13 mouse cellular contexts compared by ENCODE assay signal in genomic region chr4:89469406-89469805, GRCm38 (mm10).
DNase-seq lines count a peak whose midpoint lies in the region; ATAC-seq and TF ChIP-seq lines count a peak whose summit lies in the region.
"Had no signal": no experiment of that assay in that cellular context is flagged by ENCODE, and none has a peak within 500 bp of the region (broad histone marks: within the 10 kb centered on the region; RNA-seq: fewer than 3 reads in every experiment).

No protein-coding gene starts in this region.

- peak overlapping the region; percentile 76 for H3K27ac ChIP-seq in heart, embryonic 13.5 days (replicated peaks)
- no peak overlapping the region for H3K27ac ChIP-seq in kidney, postnatal 0 days
- H3K27ac ChIP-seq in forebrain, embryonic 12.5 days: no peak overlapping the region
- peak overlapping the region; percentile 55; the same call in 1 of the 2 replicates for H3K27ac ChIP-seq in limb, embryonic 13.5 days
- H3K27ac ChIP-seq: hindbrain, embryonic 13.5 days; liver, embryonic 14.5 days had no signal

- H3K36me3 ChIP-seq in heart, embryonic 13.5 days: no peaks in the 10 kb centered on the region
- H3K36me3 ChIP-seq in kidney, postnatal 0 days (ENCODE audit: insufficient read depth, low read length): no peaks in the 10 kb centered on the region
- H3K36me3 ChIP-seq in forebrain, embryonic 12.5 days (replicated peaks): no peaks in the 10 kb centered on the region
- no peaks in the 10 kb centered on the region for H3K36me3 ChIP-seq in limb, embryonic 13.5 days
- H3K36me3 ChIP-seq: hindbrain, embryonic 13.5 days had no signal

- DNase-seq in heart, postnatal 14 days: no peak
- DNase-seq in kidney, postnatal 0 days (ENCODE audit: low spot score): peak; percentile 76
- DNase-seq in kidney, postnatal 4 days: no peak
- DNase-seq in testis, postnatal 14 days (ENCODE audit: low spot score): no peak
- DNase-seq: cerebellum, postnatal 36 days; kidney, adult 2 months; thymus, postnatal 36 days had no signal

- no peak overlapping the region for H3K9ac ChIP-seq in heart, embryonic 13.5 days
- no peak overlapping the region for H3K9ac ChIP-seq in kidney, postnatal 0 days (ENCODE audit: low read depth, low read length)
- H3K9ac ChIP-seq in forebrain, embryonic 12.5 days: no peak overlapping the region
- H3K9ac ChIP-seq in limb, embryonic 13.5 days: no peak overlapping the region
- H3K9ac ChIP-seq: hindbrain, embryonic 13.5 days; liver, embryonic 14.5 days had no signal

- no peak for ATAC-seq in heart, embryonic 13.5 days (ENCODE audit: extremely low read depth, insufficient number of reproducible peaks, low FRiP score, low TSS enrichment)
- ATAC-seq in kidney, postnatal 0 days (replicated peaks; ENCODE audit: low FRiP score, low read depth): no peak; the same call in 1 of the 2 replicates
- peak; percentile 45; the same call in 1 of the 2 replicates for ATAC-seq in forebrain, embryonic 12.5 days (ENCODE audit: low FRiP score)
- no peak for ATAC-seq in limb, embryonic 13.5 days (ENCODE audit: low FRiP score, low read depth)
- ATAC-seq: CD4-positive, CD25-positive, alpha-beta regulatory T cell, adult 4 months had no signal

- TF ChIP-seq CTCF in kidney, postnatal 0 days (IDR thresholded peaks at IDR 0.05; ENCODE audit: low read depth): no peak

- 51% methylated on average over 3 of the region's 3 CpGs for WGBS in heart, embryonic 13.5 days
- WGBS in kidney, postnatal 0 days: 40% methylated on average over 3 of the region's 3 CpGs
- WGBS in forebrain, embryonic 12.5 days: 56% methylated on average over 3 of the region's 3 CpGs
- WGBS in limb, embryonic 13.5 days: 65% methylated on average over 3 of the region's 3 CpGs

- H3K9me3 ChIP-seq in heart, embryonic 13.5 days: no peaks in the 10 kb centered on the region
- H3K9me3 ChIP-seq in kidney, postnatal 0 days (replicated peaks; ENCODE audit: low read length): no peaks in the 10 kb centered on the region
- H3K9me3 ChIP-seq in forebrain, embryonic 12.5 days: no peaks in the 10 kb centered on the region
- no peaks in the 10 kb centered on the region for H3K9me3 ChIP-seq in limb, embryonic 13.5 days
- H3K9me3 ChIP-seq: hindbrain, embryonic 13.5 days had no signal

- no peak overlapping the region for H3K4me3 ChIP-seq in heart, embryonic 13.5 days
- H3K4me3 ChIP-seq in kidney, postnatal 0 days (replicated peaks; ENCODE audit: low read depth, low read length): no peak overlapping the region
- no peak overlapping the region for H3K4me3 ChIP-seq in forebrain, embryonic 12.5 days (replicated peaks)
- H3K4me3 ChIP-seq in limb, embryonic 13.5 days: no peak overlapping the region
- H3K4me3 ChIP-seq: hindbrain, embryonic 13.5 days had no signal

- H3K4me1 ChIP-seq in heart, embryonic 13.5 days: no peaks in the 10 kb centered on the region
- no peaks in the 10 kb centered on the region for H3K4me1 ChIP-seq in kidney, postnatal 0 days (replicated peaks; ENCODE audit: insufficient read depth, low read length)
- H3K4me1 ChIP-seq in forebrain, embryonic 12.5 days: peaks cover 10% of the 10 kb centered on the region; the same call in 1 of the 2 replicates
- H3K4me1 ChIP-seq in limb, embryonic 13.5 days: peaks cover 14% of the 10 kb centered on the region

- H3K4me2 ChIP-seq in heart, embryonic 13.5 days: peak overlapping the region; percentile 9; the same call in 1 of the 2 replicates
- no peak overlapping the region for H3K4me2 ChIP-seq in kidney, postnatal 0 days (ENCODE audit: low read length)
- H3K4me2 ChIP-seq in forebrain, embryonic 12.5 days: peak overlapping the region; percentile 21; the same call in 1 of the 2 replicates
- H3K4me2 ChIP-seq in limb, embryonic 13.5 days (replicated peaks): 0 out of 2 replicates have a peak overlapping the region, but pooled peaks have one; percentile 21
- H3K4me2 ChIP-seq: hindbrain, embryonic 13.5 days had no signal

- intact Hi-C loops in heart, postnatal 14 days (cut with DNase I): no loop called here

- no peaks in the 10 kb centered on the region for H3K27me3 ChIP-seq in heart, embryonic 13.5 days (replicated peaks)
- no peaks in the 10 kb centered on the region for H3K27me3 ChIP-seq in kidney, postnatal 0 days (ENCODE audit: insufficient read depth, low read length)
- 0 out of 2 replicates have a peak, but pooled peaks cover 3% of the 10 kb centered on the region for H3K27me3 ChIP-seq in forebrain, embryonic 12.5 days
- no peaks in the 10 kb centered on the region for H3K27me3 ChIP-seq in limb, embryonic 13.5 days
- H3K27me3 ChIP-seq: hindbrain, embryonic 13.5 days had no signal

Comparison
In these comparisons a context has a peak if more than half of its experiments do, and no peak if none do; other contexts are left out.
1. H3K27ac ChIP-seq: peak in heart, embryonic 13.5 days (single experiment) and limb, embryonic 13.5 days (single experiment); none in kidney, postnatal 0 days (single experiment) and forebrain, embryonic 12.5 days (single experiment).